Mouse (Mus musculus): Measurements from ENCODE around the gene Noxo1.

GRCm38 (mm10) chr17:24723881-24724180 is 27.8 kb downstream of the Noxo1 start:
- TF ChIP-seq TAL1 (IDR thresholded peaks at IDR 0.05; ENCODE audit: low read length) (no peak), GATA1 (IDR thresholded peaks at IDR 0.05; ENCODE audit: low read length) (peak; percentile 31; the same call in 1 of the 2 replicates)

All from erythroblast, embryonic 14.5 days (primary cell).